Mouse (Mus musculus): ENCODE data around the gene Il12rb2.

GRCm38 (mm10) chr6:67300710-67301163 is 75.3 kb downstream of the Il12rb2 start:
- TF ChIP-seq FLI1 (IDR thresholded peaks at IDR 0.05; ENCODE audit: low read length) (no peak), GATA1 (IDR thresholded peaks at IDR 0.05; ENCODE audit: borderline replicate concordance, low read length) (no peak)

Measured in megakaryocyte, embryonic 14.5 days (primary cell).